Mouse (Mus musculus): ENCODE results near the gene Tor4a.

The Tor4a gene

DNA sequence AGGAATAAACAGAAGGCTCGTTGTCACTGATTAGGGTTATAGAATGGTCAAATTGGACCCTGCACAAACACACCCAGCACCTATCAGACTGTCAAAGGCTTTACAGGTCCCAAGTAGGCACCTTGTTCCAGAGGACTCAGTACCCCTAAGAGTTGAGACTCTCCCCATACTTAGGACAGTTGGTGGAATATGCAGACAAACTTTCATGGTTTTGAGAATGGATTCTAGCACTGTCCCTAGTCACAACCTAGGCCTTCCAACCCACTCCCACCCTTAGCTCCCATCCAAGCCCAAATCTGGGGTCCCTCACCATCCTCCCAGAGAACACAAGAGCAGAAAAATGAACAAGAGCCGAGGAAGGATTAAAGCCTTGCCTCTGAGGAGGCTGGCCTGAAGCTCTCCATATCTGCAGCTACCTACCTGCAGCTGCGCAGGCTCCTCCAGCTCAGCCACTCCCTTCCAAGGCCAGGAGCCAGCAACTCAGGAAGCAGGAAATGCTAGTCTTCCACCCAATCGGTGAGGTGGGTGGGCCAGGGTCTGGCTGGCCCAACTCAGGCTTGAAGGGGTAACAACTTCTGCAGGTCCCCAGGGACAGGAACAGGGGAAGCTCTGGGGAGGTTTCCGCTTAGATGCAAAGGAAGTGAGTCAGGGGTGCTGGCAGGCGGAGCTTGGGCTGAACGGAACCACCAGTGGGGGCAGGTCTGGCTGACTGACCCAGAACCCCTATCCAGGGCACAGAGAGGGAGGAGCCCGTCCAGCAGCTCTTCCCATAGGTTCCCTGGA, at the start of gene Tor4a:
Tor4a (minus strand) TSS at position 715 of the 783 bp plus-strand sequence.
- in situ Hi-C loops (cut with MseI, MboI): no loop called here

GRCm38 (mm10) chr2:25244144-25244543, 47.5 kb upstream of the Tor4a start:
- in situ Hi-C loops (cut with MseI, MboI): no loop called here

- in situ Hi-C loops (cut with MseI, MboI): no loop called here
These were observed 46.7 kb upstream of the Tor4a start for GRCm38 (mm10) chr2:25243342-25243741.

GRCm38 (mm10) chr2:25242101-25242506, 45.4 kb upstream of the Tor4a start, which contains the start of the genes Rnf208 and Cysrt1:
TSS of gene Rnf208 (plus strand) at chr2:25242255.
TSS of gene Cysrt1 (minus strand) at chr2:25242452.
- in situ Hi-C loops (cut with MseI, MboI): no loop called here

DNA sequence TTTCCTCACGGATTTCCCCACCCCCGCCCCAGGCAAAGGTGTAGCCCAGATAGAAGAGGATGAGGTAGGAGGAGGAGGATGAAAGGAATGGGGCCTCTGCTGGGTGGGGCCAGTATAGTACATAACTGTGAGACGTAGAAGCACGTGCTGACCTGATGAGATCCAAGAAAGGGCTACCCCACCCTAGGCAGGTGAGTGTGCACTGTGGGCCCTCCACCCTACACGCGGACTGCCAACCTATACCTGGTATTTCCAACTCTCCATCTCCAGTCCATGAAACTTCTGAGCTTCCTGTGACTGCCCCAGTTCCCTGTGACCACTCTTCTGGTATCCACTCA, 44.7 kb upstream of the Tor4a start:
- in situ Hi-C loops (cut with MseI, MboI): no loop called here

GRCm38 (mm10) chr2:25240723-25241437, 44.2 kb upstream of the Tor4a start:
- in situ Hi-C loops (cut with MseI, MboI): no loop called here

DNA sequence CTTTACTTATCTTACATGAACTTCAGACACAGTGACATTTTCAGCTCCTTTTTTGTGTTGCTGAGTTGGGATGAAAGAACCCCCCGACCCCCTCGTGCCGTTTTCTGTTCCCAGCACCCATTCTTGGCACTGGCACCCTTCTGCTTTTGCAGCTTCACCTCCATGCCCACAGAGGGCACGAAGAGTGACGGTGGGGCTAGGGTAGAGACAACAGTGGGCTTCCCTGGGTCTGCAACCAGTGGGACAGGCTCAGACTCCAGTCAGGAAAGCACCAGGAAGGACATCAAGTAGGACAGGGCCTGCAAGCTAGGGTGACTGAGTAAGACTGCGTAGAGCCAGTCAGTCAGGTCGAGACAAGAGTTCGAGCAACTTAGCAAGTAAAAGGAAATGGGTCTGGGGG, 43.6 kb upstream of the Tor4a start:
- in situ Hi-C loops (cut with MseI, MboI): no loop called here

DNA sequence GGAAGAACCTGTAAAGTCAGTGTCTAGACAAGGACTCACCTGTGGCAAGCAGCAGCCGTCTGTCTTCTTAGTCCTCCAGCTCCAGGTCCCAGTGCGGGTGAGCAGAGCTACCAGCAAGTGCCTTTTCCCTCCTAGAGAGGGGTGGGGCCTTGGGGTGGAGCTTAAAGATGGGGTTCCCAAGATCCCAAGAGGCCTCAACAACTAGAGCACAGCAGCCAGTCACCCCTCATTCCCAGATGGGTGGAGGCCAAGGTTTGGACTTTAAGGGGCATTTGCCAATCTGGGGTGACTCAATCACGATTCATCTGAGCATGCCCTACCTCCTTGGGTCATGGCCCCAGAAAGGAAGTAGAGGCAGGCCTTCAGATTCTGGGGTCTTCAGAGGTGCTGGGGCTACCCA, 43.1 kb upstream of the Tor4a start:
- in situ Hi-C loops (cut with MseI, MboI): no loop called here

- in situ Hi-C loops (cut with MseI, MboI): no loop called here
These were observed 41.4 kb upstream of the Tor4a start for GRCm38 (mm10) chr2:25238106-25238505.

GRCm38 (mm10) chr2:25237522-25237921, 40.8 kb upstream of the Tor4a start:
- in situ Hi-C loops (cut with MseI, MboI): no loop called here

DNA sequence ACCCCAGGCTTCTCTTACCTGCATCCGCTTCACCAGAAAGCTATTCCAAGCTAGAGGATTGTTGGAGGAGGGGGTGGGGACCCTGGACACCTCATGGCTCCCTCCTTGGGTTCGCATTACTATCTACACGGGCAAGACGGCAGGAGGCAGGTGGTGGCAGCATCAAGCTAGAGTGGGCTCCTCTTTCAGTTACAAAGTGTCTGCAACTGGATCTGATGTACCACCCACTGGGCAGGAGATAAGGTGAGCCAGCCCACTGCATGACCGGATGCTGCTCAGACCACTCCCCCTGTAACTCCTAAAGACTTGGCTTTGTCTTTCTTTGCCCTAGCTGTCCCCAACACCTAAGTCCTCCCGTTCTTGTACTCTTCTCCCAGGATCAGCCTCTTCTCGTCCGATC, 39.9 kb upstream of the Tor4a start, which contains the start of gene Rnf224:
Rnf224 (minus strand) TSS at position 174 of the 400 bp plus-strand sequence.
- in situ Hi-C loops (cut with MseI, MboI): no loop called here

- in situ Hi-C loops (cut with MseI, MboI): no loop called here
These were observed 38.0 kb upstream of the Tor4a start for GRCm38 (mm10) chr2:25234551-25235220.

GRCm38 (mm10) chr2:25234050-25234449, 37.4 kb upstream of the Tor4a start, which contains the start of gene Slc34a3:
TSS of gene Slc34a3 (minus strand) at chr2:25234364.
- in situ Hi-C loops (cut with MseI, MboI): no loop called here

DNA sequence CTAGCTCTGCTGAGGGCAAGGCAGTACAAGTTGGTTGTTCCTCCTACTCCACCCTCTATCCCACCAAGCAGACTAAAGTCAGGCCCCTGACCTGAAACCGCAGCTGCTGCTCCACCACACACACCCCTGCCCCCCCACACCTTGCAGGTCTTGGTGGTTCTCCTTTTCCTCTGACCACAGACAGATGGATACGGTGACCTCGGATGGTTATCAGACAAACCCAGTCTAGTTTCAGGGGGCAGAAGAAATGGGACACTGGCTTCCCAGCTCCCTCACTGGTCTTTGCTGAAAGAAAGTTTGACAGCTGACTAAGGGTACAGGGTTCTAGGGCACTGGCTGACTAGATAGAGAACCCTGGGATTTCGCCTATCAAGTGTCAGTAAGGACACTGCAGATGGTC, 36.7 kb upstream of the Tor4a start:
- in situ Hi-C loops (cut with MseI, MboI): no loop called here

DNA sequence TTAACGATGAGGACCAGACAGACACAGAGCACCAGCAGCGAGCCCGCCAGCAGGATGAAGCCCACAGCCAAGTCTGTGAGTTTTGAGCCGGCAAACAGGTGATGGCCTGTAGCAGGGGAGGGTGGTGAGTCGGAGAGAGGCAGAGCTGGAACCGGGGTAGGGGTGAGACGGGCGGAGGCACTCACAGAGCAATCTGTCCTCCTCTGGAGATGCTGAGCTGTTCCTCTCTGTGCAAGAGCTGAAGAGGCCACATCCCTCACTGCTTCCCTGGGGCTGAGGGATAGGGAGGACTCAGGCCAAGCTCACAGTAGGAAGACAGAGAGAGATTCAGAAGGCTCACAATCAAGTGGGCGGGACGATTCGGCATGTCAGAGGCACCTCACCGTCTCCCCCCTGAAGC, 34.4 kb upstream of the Tor4a start:
- in situ Hi-C loops (cut with MseI, MboI): no loop called here

DNA sequence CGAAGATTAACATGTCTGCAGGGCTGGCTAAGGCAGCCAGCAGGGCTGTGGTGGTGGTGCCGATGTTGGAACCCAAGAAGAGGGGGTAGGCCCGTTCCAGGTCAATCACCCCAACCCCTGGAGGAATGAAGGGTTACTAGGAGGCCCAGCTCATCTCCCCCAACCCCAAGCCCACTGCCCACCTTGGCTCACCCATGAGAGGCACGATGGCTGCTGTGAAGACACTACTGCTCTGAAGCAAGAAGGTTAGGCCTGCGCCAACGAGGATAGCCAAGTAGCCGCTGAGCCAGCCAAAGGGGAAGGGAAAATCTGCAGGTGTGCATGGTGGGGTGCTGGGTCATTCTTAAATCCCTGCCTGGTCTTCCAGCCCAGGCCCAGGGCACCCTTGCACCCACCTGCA, 33.9 kb upstream of the Tor4a start:
- in situ Hi-C loops (cut with MseI, MboI): no loop called here

- in situ Hi-C loops (cut with MseI, MboI): no loop called here
These were observed 32.9 kb upstream of the Tor4a start for GRCm38 (mm10) chr2:25229582-25229981.

DNA sequence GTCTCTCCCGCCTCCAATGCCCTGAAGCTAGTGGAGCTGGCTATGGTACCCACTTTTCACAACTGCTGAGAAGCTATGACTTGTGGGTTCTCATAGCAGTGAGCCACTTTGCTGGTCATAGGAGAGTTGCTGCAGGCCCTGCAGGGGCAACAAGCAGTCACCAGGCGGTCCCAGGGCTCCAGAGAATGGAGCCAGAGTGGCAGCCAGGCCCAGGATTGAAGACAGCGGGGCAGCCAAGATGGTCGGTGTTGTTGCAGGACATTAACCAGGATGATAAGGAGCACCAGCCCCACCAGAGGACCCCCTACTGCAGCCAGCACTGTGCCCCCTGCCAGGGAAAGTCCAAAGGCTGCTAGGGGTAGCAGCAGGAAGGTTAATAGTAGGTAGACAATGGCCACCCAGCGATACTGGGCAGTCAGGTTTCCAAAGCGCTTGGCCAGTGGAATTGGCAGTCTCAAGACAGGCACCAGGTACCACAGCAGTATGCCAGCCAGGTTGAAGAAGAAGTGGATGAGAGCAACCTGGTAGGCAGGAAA, 32.4 kb upstream of the Tor4a start:
- in situ Hi-C loops (cut with MseI, MboI): no loop called here

DNA sequence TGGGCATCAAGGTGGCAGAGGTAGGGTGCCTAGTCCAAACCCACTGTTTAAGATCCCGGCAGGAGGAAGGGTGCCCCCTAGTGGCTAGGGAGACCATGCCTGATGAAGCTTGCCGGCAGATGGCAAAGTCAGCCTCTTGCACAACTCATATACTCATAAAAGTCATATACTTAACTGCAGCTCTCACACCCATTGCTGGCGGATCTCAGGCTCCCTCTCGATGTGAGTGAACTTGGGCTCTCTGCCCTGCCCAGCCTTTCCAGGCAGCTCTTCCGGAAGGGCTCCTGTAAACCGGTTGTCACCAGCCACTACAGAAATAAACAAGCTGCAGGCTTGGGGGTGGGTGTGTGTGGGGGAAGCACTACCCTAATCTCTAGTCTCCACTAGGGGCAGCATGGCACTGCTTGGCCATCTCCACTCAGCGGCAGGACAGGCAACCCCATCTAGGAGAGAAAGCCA, 31.8 kb upstream of the Tor4a start:
- in situ Hi-C loops (cut with MseI, MboI): no loop called here

GRCm38 (mm10) chr2:25227406-25227805, 30.7 kb upstream of the Tor4a start:
- in situ Hi-C loops (cut with MseI, MboI): no loop called here

- in situ Hi-C loops (cut with MseI, MboI): no loop called here
These were observed 30.2 kb upstream of the Tor4a start for GRCm38 (mm10) chr2:25226864-25227263.

DNA sequence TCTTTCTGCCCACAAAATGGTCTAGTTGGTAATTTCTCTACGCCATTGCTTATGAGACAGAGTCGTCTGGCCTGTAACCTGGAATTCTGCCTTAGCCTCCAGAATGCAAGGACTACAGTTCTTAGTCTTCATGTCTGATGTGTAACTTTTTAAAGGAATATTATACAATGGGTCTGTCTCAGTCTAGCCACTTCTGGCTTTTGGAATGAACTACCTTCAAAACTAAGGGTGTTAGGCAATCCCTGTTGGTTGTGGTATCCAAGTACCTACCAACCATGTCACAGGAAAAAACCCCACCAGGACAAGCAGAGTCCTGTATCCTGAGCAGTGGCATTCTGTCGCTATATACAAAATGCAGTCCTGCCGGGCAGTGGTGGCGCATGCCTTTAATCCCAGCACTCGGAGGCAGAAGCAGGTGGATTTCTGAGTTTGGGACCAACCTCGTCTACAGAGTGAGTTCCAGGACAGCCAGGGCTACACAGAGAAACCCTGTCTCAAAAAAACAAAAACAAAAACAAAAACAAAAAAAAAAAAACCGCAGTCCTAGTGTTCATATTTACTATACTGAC, 29.2 kb upstream of the Tor4a start:
- in situ Hi-C loops (cut with MseI, MboI): no loop called here
